Mouse (Mus musculus): ENCODE measurements around the gene Hsd17b14.
A peak's percentile ranks its signal among the peaks of the same experiment; 100 is the strongest.

DNA sequence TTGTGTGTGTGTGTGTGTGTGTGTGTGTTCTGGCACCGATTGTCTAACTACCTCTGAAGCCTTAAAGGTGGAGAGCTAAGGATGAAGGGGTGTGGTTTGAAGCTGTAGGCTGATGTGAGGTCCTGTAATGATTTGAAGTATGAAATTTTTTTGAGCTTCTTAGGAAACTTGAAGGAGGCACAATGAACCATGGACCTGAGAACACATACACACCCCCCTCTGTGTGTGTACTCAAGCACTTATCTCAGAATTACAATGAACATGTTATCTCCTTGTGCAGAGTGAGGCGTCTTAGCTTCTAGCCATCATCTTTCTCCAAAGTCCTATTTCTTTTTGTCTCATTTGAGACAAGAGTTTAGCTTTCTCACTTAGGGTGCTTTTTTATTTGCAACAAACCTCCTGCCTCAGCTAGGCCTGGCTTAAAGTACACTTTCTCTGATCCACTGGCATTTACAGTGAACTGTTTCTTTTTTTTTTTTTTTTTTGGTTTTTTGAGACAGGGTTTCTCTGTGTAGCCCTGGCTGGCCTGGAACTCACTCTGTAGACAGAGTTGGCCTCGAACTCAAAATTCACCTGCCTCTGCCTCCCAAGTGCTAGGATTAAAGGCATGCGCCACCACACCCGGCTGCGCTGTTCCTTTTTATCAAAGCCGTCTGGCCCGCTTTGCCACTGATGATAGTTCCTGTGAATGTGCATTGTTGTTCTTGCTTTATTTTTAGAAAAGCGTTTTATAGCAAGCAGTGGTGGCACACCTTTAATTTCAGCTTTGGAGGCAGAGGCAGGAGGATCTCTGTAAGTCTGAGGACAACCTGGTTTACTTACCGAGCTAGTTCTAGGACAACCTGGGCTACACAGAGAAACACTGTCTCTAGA lies 14.1 kb downstream of the Hsd17b14 start:
- TF ChIP-seq CTCF (conservative IDR thresholded peaks at IDR 0.05; ENCODE audit: low read length) (no peak), NANOG (IDR thresholded peaks at IDR 0.05; ENCODE audit: borderline replicate concordance, low read length) (peak; percentile 32; the same call in 1 of the 2 replicates), POU5F1 (IDR thresholded peaks at IDR 0.05; ENCODE audit: borderline replicate concordance, low read length) (no peak)
